In the genomic region with DNA sequence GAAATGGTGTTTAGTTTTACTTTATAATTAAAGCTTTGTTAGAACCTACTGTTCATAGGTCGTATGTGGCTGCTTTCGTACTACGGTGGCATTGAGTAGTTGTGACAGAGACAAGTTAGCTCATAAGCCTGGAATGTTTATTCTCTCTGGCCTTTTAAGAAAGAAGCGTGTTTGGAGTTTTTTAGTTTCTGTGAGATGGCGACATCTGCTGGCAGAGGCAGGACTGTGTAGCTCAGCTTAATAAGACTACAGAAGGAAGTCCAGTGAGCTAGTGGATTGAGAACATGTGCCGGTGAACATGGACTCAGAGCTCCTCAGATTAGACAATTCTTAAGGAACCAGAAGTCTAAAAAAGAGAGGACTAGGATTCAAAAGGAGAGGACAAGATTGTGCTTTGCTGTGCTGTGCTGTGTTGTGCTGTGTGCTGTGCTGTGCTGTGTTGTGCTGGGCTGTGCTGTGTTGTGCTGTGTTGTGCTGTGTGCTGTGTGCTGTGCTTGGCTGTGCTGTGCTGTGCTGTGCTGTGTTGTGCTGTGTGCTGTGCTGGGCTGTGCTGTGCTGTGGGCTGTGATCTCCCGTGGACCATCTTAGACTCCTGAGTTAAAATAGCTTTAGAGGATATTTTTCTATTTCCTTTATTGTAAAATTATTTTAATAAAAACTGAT, we compare ENCODE assay signal across 8 mouse cellular contexts. TPM values are rescaled to one million over a fixed set of nuclear protein-coding genes. Genes with fewer than 3 reads are reported as not detected.
DNase-seq lines count a peak whose midpoint lies in the region; ATAC-seq lines count a peak whose summit lies in the region.

No protein-coding gene starts in this region.

- peak; percentile 76 for ATAC-seq in inflammation-experienced regulatory T-cells, adult 6 months
- peak; percentile 90 for ATAC-seq in megakaryocyte progenitor cell, adult 5-6 weeks (replicated peaks; ENCODE audit: poor library complexity)
- no peak for ATAC-seq in erythroid progenitor cell, adult 5-6 weeks (replicated peaks; ENCODE audit: low FRiP score, poor library complexity, severe bottlenecking)

- peak; percentile 80 to 94 for DNase-seq in adrenal gland, adult (ENCODE audit: inconsistent age in 2 of 2, low spot score in 1 of 2)
- DNase-seq in embryo, embryonic 10 days (ENCODE audit: low spot score), result peak; percentile 82
- peak; percentile 31 for DNase-seq in gastrocnemius, postnatal 25 days
- DNase-seq in left cerebral cortex, adult 8-10 months (ENCODE audit: low spot score in 2 of 2), result peak; percentile 53 to 59
- DNase-seq in right cerebral cortex, postnatal 25 days, result peak; percentile 66

RNA-seq across cellular contexts. Expression of gene Ccdc14, which starts 9.9 kb away (rescaled TPM):
- 1 to 10 TPM; 1.4 to 1.8 TPM for total RNA-seq in gastrocnemius, postnatal 25 days (2021)
- polyA plus RNA-seq in inflammation-experienced regulatory T-cells, adult 6 months (2017; shearing (Covaris generic)), result 1 to 10 TPM; 3.4 to 4.9 (median 4.4) TPM
- 1 to 10 TPM; 3.1 to 4.3 (median 4.0) TPM for total RNA-seq in left cerebral cortex, adult 8-10 months (2022)
- total RNA-seq in megakaryocyte progenitor cell, adult 5-6 weeks (2015), result 11.7 and 14.4 TPM in 2 replicates
- 10.9 and 13.5 TPM in 2 replicates for total RNA-seq in megakaryocyte progenitor cell, adult 5-6 weeks (2017)
- total RNA-seq in erythroid progenitor cell, adult 5-6 weeks (2015; ENCODE audit: low replicate concordance), result 2.1 and 5.0 TPM in 2 replicates
- total RNA-seq in erythroid progenitor cell, adult 5-6 weeks (2017; ENCODE audit: low replicate concordance), result 4.1 and 6.1 TPM in 2 replicates

RNA-seq across cellular contexts. Expression of gene Mylk, which starts 44.7 kb away (rescaled TPM):
- total RNA-seq in gastrocnemius, postnatal 25 days (2021), result 10 to 100 TPM; 18.8 to 28.6 TPM
- polyA plus RNA-seq in inflammation-experienced regulatory T-cells, adult 6 months (2017; shearing (Covaris generic)), result not detected
- 10 to 100 TPM; 12.3 to 17.3 (median 13.9) TPM for total RNA-seq in left cerebral cortex, adult 8-10 months (2022)
- total RNA-seq in megakaryocyte progenitor cell, adult 5-6 weeks (2015), result 0.59 and 0.77 TPM in 2 replicates
- total RNA-seq in megakaryocyte progenitor cell, adult 5-6 weeks (2017), result 0.79 and 1.7 TPM in 2 replicates
- total RNA-seq in erythroid progenitor cell, adult 5-6 weeks (2015; ENCODE audit: low replicate concordance), result 2.1 TPM in 1 of 2 replicates, not detected in the other
- 0.64 and 1.7 TPM in 2 replicates for total RNA-seq in erythroid progenitor cell, adult 5-6 weeks (2017; ENCODE audit: low replicate concordance)

RNA-seq across cellular contexts. Expression of gene Ropn1, which starts 50.6 kb away (rescaled TPM):
- total RNA-seq in gastrocnemius, postnatal 25 days (2021), result not detected
- polyA plus RNA-seq in inflammation-experienced regulatory T-cells, adult 6 months (2017; shearing (Covaris generic)), result not detected
- total RNA-seq in left cerebral cortex, adult 8-10 months (2022), result not detected
- total RNA-seq in megakaryocyte progenitor cell, adult 5-6 weeks (2015), result not detected in 2 replicates
- not detected in 2 replicates for total RNA-seq in megakaryocyte progenitor cell, adult 5-6 weeks (2017)
- total RNA-seq in erythroid progenitor cell, adult 5-6 weeks (2015; ENCODE audit: low replicate concordance), result not detected in 2 replicates
- total RNA-seq in erythroid progenitor cell, adult 5-6 weeks (2017; ENCODE audit: low replicate concordance), result not detected in 2 replicates

Comparison
In these comparisons a context has a peak if more than half of its experiments do, and no peak if none do; other contexts are left out.
1. DNase-seq: peak in every context shown above with its lines; median percentile 87 in adrenal gland, adult; 82 in embryo, embryonic 10 days; 66 in right cerebral cortex, postnatal 25 days; 56 in left cerebral cortex, adult 8-10 months; 31 in gastrocnemius, postnatal 25 days.
2. RNA of gene Mylk, which starts 44.7 kb away (total RNA-seq): 18.8 to 28.6 TPM in gastrocnemius, postnatal 25 days and 12.3 to 17.3 TPM in left cerebral cortex, adult 8-10 months; 0.64 to 2.1 TPM in erythroid progenitor cell, adult 5-6 weeks and 0.59 to 1.7 TPM in megakaryocyte progenitor cell, adult 5-6 weeks; every median in the first group is over 4 times any median in the second.